Mouse (Mus musculus) liver, adult (tissue): ENCODE results near the gene Sec1.
A peak's percentile ranks its signal among the peaks of the same experiment; 100 is the strongest.

Experiments
- GATA4 ChIP-seq: IDR thresholded peaks from 2 replicates; pipeline ENCODE4 v1.6.1; 2014; ENCODE audit warnings: mild to moderate bottlenecking, low read length; ENCODE audit not compliant: insufficient replicate concordance

Gene Sec1

GRCm38 (mm10) chr7:45721642-45722347 is 27.6 kb upstream of the Sec1 start:
- no peak for TF ChIP-seq GATA4

- TF ChIP-seq GATA4, result no peak
Measured at GRCm38 (mm10) chr7:45721234-45721571, 27.0 kb upstream of the Sec1 start.

GRCm38 (mm10) chr7:45720413-45721233 is 26.4 kb upstream of the Sec1 start, which contains the start of gene Fam83e:
Gene Fam83e, plus strand, starts transcription at chr7:45721212.
- TF ChIP-seq GATA4, result no peak

GRCm38 (mm10) chr7:45719738-45720412 is 25.7 kb upstream of the Sec1 start:
- TF ChIP-seq GATA4, result no peak

GRCm38 (mm10) chr7:45719180-45719579 is 25.0 kb upstream of the Sec1 start:
- TF ChIP-seq GATA4, result no peak

GRCm38 (mm10) chr7:45718331-45718730 is 24.1 kb upstream of the Sec1 start:
- TF ChIP-seq GATA4, result no peak

- TF ChIP-seq GATA4, result no peak; the same call in 1 of the 2 replicates
Measured at GRCm38 (mm10) chr7:45717918-45718297, 23.7 kb upstream of the Sec1 start, which contains the start of gene Sphk2. Gene Sphk2, minus strand, starts transcription at chr7:45718002.

GRCm38 (mm10) chr7:45716952-45717917 is 23.0 kb upstream of the Sec1 start:
- no peak for TF ChIP-seq GATA4

- TF ChIP-seq GATA4, result no peak
Measured at GRCm38 (mm10) chr7:45716460-45716857, 22.3 kb upstream of the Sec1 start.

- no peak for TF ChIP-seq GATA4
Measured at GRCm38 (mm10) chr7:45715741-45716459, 21.7 kb upstream of the Sec1 start.

GRCm38 (mm10) chr7:45715090-45715708 is 21.0 kb upstream of the Sec1 start, which contains the start of gene Rpl18:
Gene Rpl18, plus strand, starts transcription at chr7:45715457.
- TF ChIP-seq GATA4, result peak; percentile 40; the same call in 1 of the 2 replicates

GRCm38 (mm10) chr7:45714630-45715089 is 20.5 kb upstream of the Sec1 start:
- TF ChIP-seq GATA4, result no peak

- no peak for TF ChIP-seq GATA4
Measured at GRCm38 (mm10) chr7:45713881-45714520, 19.8 kb upstream of the Sec1 start.
